Mouse (Mus musculus): Measurements from ENCODE around the gene Ccdc163. TPM values are rescaled to one million over a fixed set of nuclear protein-coding genes. Genes with fewer than 3 reads are reported as not detected.

The Ccdc163 gene
- total and polyA plus RNA-seq, 3 experiments, result 15.3 to 27.9 (median 18.1) TPM

GRCm38 (mm10) chr4:116693785-116694184 is 14.5 kb upstream of the Ccdc163 start:
- no peak for DNase-seq (ENCODE audit: extremely low read depth)
- Histone ChIP-seq H3K4me1 (ENCODE audit: control insufficient read depth in 1 of 2, insufficient read depth in 2 of 2) (peaks cover 7 to 34% of the 10 kb centered on the region in 2 experiments; a peak in 3 of 4 replicates), H3K4me2 (ENCODE audit: insufficient read depth, low read depth, poor library complexity, severe bottlenecking) (no peak overlapping the region), H3K79me2 (replicated peaks; ENCODE audit: control insufficient read depth, extremely low read depth, insufficient read depth, poor library complexity, severe bottlenecking) (peaks cover 78% of the 10 kb centered on the region), H3K9me3 (replicated peaks; ENCODE audit: low read length) (no peaks in the 10 kb centered on the region), H3K4me3 (replicated peaks in 1 of 3; ENCODE audit: low read depth in 2 of 3, low read length in 2 of 3, poor library complexity in 1 of 3) (no peak overlapping the region), H3K27ac (ENCODE audit: insufficient read depth, low read depth) (no peak overlapping the region), H3K27me3 (replicated peaks) (no peaks in the 10 kb centered on the region), H3K9ac (ENCODE audit: insufficient read depth, low read depth) (no peak overlapping the region), H3K36me3 (replicated peaks in 1 of 2; ENCODE audit: control insufficient read depth in 1 of 2, insufficient read depth in 1 of 2, low read length in 1 of 2) (peaks cover 69 to 91% of the 10 kb centered on the region in 2 experiments)
- TF ChIP-seq SIN3A (IDR thresholded peaks at IDR 0.05; ENCODE audit: low read length), result no peak
- TF ChIP-seq UBTF (IDR thresholded peaks at IDR 0.05; ENCODE audit: low read depth, low read length), result no peak
- TF ChIP-seq CHD2 (IDR thresholded peaks at IDR 0.05; ENCODE audit: low read length), result no peak
- no peak for TF ChIP-seq ETS1 (conservative IDR thresholded peaks at IDR 0.05; ENCODE audit: low read depth, low read length)
- no peak for TF ChIP-seq TCF12 (IDR thresholded peaks at IDR 0.05; ENCODE audit: low read depth, low read length)
- no peak for TF ChIP-seq TBP (conservative IDR thresholded peaks at IDR 0.05; ENCODE audit: low read depth, low read length)
- no peak for TF ChIP-seq ZMIZ1 (IDR thresholded peaks at IDR 0.05; ENCODE audit: low read depth, low read length)
- TF ChIP-seq BHLHE40 (IDR thresholded peaks at IDR 0.05; ENCODE audit: low read depth, low read length), result no peak
- no peak for TF ChIP-seq ZKSCAN1 (IDR thresholded peaks at IDR 0.05; ENCODE audit: borderline replicate concordance, low read depth, low read length)
- in situ Hi-C loops (cut with MboI; ENCODE audit: low pct_ligation_motif_present, low pct_unique_long_range_greater_than_20kb, low sequenced_read_pairs) (no loop called here), dilution Hi-C loops (cut with MboI; ENCODE audit: extremely low pct_ligation_motif_present, extremely low pct_unique_long_range_greater_than_20kb, low sequenced_read_pairs) (no loop called here)

GRCm38 (mm10) chr4:116698693-116699342 is 9.5 kb upstream of the Ccdc163 start:
- Histone ChIP-seq H3K9me3 (replicated peaks; ENCODE audit: low read length) (no peaks in the 10 kb centered on the region), H3K79me2 (replicated peaks; ENCODE audit: control insufficient read depth, extremely low read depth, insufficient read depth, poor library complexity, severe bottlenecking) (peaks cover 34% of the 10 kb centered on the region), H3K4me3 (replicated peaks in 1 of 3; ENCODE audit: low read depth in 2 of 3, low read length in 2 of 3, poor library complexity in 1 of 3) (no peak overlapping the region), H3K9ac (ENCODE audit: insufficient read depth, low read depth) (no peak overlapping the region), H3K4me2 (ENCODE audit: insufficient read depth, low read depth, poor library complexity, severe bottlenecking) (no peak overlapping the region), H3K4me1 (ENCODE audit: control insufficient read depth in 1 of 2, insufficient read depth in 2 of 2) (peaks cover 0 to 9% of the 10 kb centered on the region in 2 experiments; a peak in 2 of 4 replicates), H3K27me3 (replicated peaks) (no peaks in the 10 kb centered on the region), H3K27ac (ENCODE audit: insufficient read depth, low read depth) (no peak overlapping the region), H3K36me3 (replicated peaks in 1 of 2; ENCODE audit: control insufficient read depth in 1 of 2, insufficient read depth in 1 of 2, low read length in 1 of 2) (peaks cover 54 to 78% of the 10 kb centered on the region in 2 experiments)
- dilution Hi-C loops (cut with MboI; ENCODE audit: extremely low pct_ligation_motif_present, extremely low pct_unique_long_range_greater_than_20kb, low sequenced_read_pairs) (no loop called here), in situ Hi-C loops (cut with MboI; ENCODE audit: low pct_ligation_motif_present, low pct_unique_long_range_greater_than_20kb, low sequenced_read_pairs) (no loop called here)
- TF ChIP-seq IRF4 (IDR thresholded peaks at IDR 0.05; ENCODE audit: low read depth, low read length), result no peak
- TF ChIP-seq MXI1 (IDR thresholded peaks at IDR 0.05; ENCODE audit: low read depth, low read length), result no peak
- TF ChIP-seq HCFC1 (IDR thresholded peaks at IDR 0.05; ENCODE audit: low read depth, low read length), result no peak
- DNase-seq (ENCODE audit: extremely low read depth), result no peak

GRCm38 (mm10) chr4:116700964-116701363 is 7.3 kb upstream of the Ccdc163 start:
- Histone ChIP-seq H3K9ac (ENCODE audit: insufficient read depth, low read depth) (no peak overlapping the region), H3K27me3 (replicated peaks) (no peaks in the 10 kb centered on the region), H3K4me1 (ENCODE audit: control insufficient read depth in 1 of 2, insufficient read depth in 2 of 2) (peaks cover 0 to 2% of the 10 kb centered on the region in 2 experiments; a peak in 1 of 4 replicates), H3K9me3 (replicated peaks; ENCODE audit: low read length) (no peaks in the 10 kb centered on the region), H3K4me3 (replicated peaks in 1 of 3; ENCODE audit: low read depth in 2 of 3, low read length in 2 of 3, poor library complexity in 1 of 3) (no peak overlapping the region), H3K79me2 (replicated peaks; ENCODE audit: control insufficient read depth, extremely low read depth, insufficient read depth, poor library complexity, severe bottlenecking) (peaks cover 14% of the 10 kb centered on the region), H3K4me2 (ENCODE audit: insufficient read depth, low read depth, poor library complexity, severe bottlenecking) (no peak overlapping the region), H3K36me3 (replicated peaks in 1 of 2; ENCODE audit: control insufficient read depth in 1 of 2, insufficient read depth in 1 of 2, low read length in 1 of 2) (peaks cover 41 to 74% of the 10 kb centered on the region in 2 experiments), H3K27ac (ENCODE audit: insufficient read depth, low read depth) (no peak overlapping the region)
- dilution Hi-C loops (cut with MboI; ENCODE audit: extremely low pct_ligation_motif_present, extremely low pct_unique_long_range_greater_than_20kb, low sequenced_read_pairs), result no loop called here
- TF ChIP-seq TBP (conservative IDR thresholded peaks at IDR 0.05; ENCODE audit: low read depth, low read length) (no peak), POLR2AphosphoS2 (IDR thresholded peaks at IDR 0.05; ENCODE audit: low read depth, low read length) (peak; percentile 76; the same call in 1 of the 2 replicates)
- no peak for DNase-seq (ENCODE audit: extremely low read depth)
- in situ Hi-C loops (cut with MboI; ENCODE audit: low pct_ligation_motif_present, low pct_unique_long_range_greater_than_20kb, low sequenced_read_pairs), result no loop called here
